9 mouse cellular contexts compared by ENCODE assay signal in the genomic region with DNA sequence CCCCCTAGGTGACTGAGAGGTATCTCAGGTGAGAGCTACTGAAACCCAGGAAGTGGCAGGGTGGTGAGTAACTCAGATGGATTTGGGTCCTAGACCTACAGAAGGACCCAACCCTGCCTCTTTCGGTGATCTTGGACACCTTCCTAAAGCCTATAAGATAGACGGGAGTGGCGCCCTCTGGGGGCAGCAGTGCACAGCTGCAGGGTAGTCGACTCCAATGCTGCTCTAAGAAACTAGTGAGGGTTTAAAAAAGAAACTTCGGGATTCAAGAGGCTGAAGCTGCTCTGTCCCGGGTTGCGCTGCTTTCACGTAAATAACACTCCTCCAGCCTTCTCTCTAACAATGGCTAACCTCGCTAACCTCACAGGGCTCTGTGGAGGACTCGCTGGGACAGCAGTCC. TPM values are rescaled to one million over a fixed set of nuclear protein-coding genes. Genes with fewer than 3 reads are reported as not detected.
DNase-seq lines count a peak whose midpoint lies in the region; ATAC-seq and TF ChIP-seq lines count a peak whose summit lies in the region.
"Had no signal": no experiment of that assay in that cellular context is flagged by ENCODE, and none has a peak within 500 bp of the region (broad histone marks: within the 10 kb centered on the region; RNA-seq: fewer than 3 reads in every experiment).

No protein-coding gene starts in this region.

- TF ChIP-seq CTCF in kidney, postnatal 0 days (IDR thresholded peaks at IDR 0.05; ENCODE audit: low read depth): peak; percentile 65

- no peaks in the 10 kb centered on the region for H3K4me1 ChIP-seq in kidney, postnatal 0 days (replicated peaks; ENCODE audit: insufficient read depth, low read length)

- DNase-seq in cerebellum, postnatal 10 days: peak; percentile 42 to 59
- DNase-seq in cerebellum, adult 9-11 months: no peak
- DNase-seq in urinary bladder, postnatal 14 days (ENCODE audit: low spot score): peak; percentile 27
- no peak for DNase-seq in urinary bladder, postnatal 10 days (ENCODE audit: low spot score)
- DNase-seq in kidney, postnatal 0 days (ENCODE audit: low spot score): peak; percentile 35
- peak; percentile 29 for DNase-seq in spleen, adult 12 weeks (ENCODE audit: low spot score)
- DNase-seq in right cerebral cortex, postnatal 10 days (ENCODE audit: low spot score in 2 of 2): no peak
- DNase-seq in heart, adult 8-10 months (ENCODE audit: low spot score): no peak

- ATAC-seq in kidney, postnatal 0 days (replicated peaks; ENCODE audit: low FRiP score, low read depth): no peak

- 34% methylated on average over 10 of the region's 10 CpGs for WGBS in kidney, postnatal 0 days

- H3K36me3 ChIP-seq in kidney, postnatal 0 days (ENCODE audit: insufficient read depth, low read length): no peaks in the 10 kb centered on the region

- no peaks in the 10 kb centered on the region for H3K9me3 ChIP-seq in kidney, postnatal 0 days (replicated peaks; ENCODE audit: low read length)

- no peaks in the 10 kb centered on the region for H3K27me3 ChIP-seq in kidney, postnatal 0 days (ENCODE audit: insufficient read depth, low read length)

- H3K4me2 ChIP-seq in kidney, postnatal 0 days (ENCODE audit: low read length): no peak overlapping the region

- H3K4me3 ChIP-seq in kidney, postnatal 0 days (replicated peaks; ENCODE audit: low read depth, low read length): no peak overlapping the region

- 0 out of 2 replicates have a peak overlapping the region, but pooled peaks have one; percentile 37 for H3K27ac ChIP-seq in kidney, postnatal 0 days

- no peak overlapping the region for H3K9ac ChIP-seq in kidney, postnatal 0 days (ENCODE audit: low read depth, low read length)

RNA-seq across cellular contexts. Expression of gene Opalin, which starts 23.4 kb away (rescaled TPM):
- not detected in 2 replicates for polyA plus RNA-seq in kidney, postnatal 0 days (2015; fragmentation: Nextera tagmentation; extraction: Ambion mirVana)
- not detected for total RNA-seq in heart, adult 8-10 months (2022)
- polyA plus RNA-seq: heart, embryonic 16.5 days had no signal

RNA-seq across cellular contexts. Expression of gene Dntt, which starts 24.5 kb away (rescaled TPM):
- polyA plus RNA-seq in kidney, postnatal 0 days (2015; fragmentation: Nextera tagmentation; extraction: Ambion mirVana): 0.09 and 0.17 TPM in 2 replicates
- total RNA-seq in heart, adult 8-10 months (2022): not detected

RNA-seq across cellular contexts. Expression of gene Blnk, which starts 59.2 kb away (rescaled TPM):
- polyA plus RNA-seq in kidney, postnatal 0 days (2015; fragmentation: Nextera tagmentation; extraction: Ambion mirVana): 29.7 and 29.9 TPM in 2 replicates
- 1 to 10 TPM in 3 of 4 experiments, under 1 TPM in 1; 0.98 to 2.0 (median 1.7) TPM for total RNA-seq in heart, adult 8-10 months (2022)

Comparison
In these comparisons a context has a peak if more than half of its experiments do, and no peak if none do; other contexts are left out.
1. DNase-seq: peak in cerebellum, postnatal 10 days (2 of 2), urinary bladder, postnatal 14 days (single experiment), kidney, postnatal 0 days (single experiment) and spleen, adult 12 weeks (single experiment); none in cerebellum, adult 9-11 months (single experiment), urinary bladder, postnatal 10 days (single experiment), right cerebral cortex, postnatal 10 days (0 of 2) and heart, adult 8-10 months (single experiment).